Mouse (Mus musculus) heart, postnatal 14 days (tissue): ENCODE results near the gene Wbp2. TPM values are rescaled to one million over a fixed set of nuclear protein-coding genes. Genes with fewer than 3 reads are reported as not detected.

ENCODE experiments used
- DNase-seq, 2 experiments: peaks; one replicate each; pipeline ENCODE4 v3.0.0; 2021 to 2022
- intact Hi-C: fragments of 180-260 bp; cut with DNase I; formaldehyde crosslinking; loops from one replicate; pipeline ENCODE4 v1.15.1; 2025
- total RNA-seq, 2 experiments: library from RNA; stranded (reverse); gene quantifications; 2 replicates each; pipeline ENCODE4 v1.2.3; 2021

Gene Wbp2
- total RNA-seq, 2 experiments from 2014 or later = 83.6 to 89.5 TPM

DNA sequence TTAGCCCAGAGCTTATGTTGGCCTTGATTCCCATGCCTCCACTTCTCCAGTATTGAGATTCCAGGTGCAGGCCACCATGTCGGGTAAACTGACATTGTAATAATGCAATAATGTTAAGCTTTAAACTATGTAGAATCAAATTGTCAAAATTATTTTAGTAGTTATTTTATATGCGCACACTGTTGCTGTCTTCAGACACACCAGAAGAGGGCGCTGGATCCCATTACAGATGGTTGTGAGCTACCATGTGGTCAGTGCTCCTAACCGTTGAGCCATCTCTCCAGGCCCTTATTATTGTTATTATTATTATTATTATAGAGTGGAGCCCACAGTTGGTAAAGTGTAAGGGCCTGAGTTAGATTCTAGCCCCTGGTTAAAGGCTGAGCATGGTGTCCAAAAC is 24.3 kb upstream of the Wbp2 start:
- DNase-seq = no peak
- intact Hi-C loops = loop anchor here (2.0 kb wide), 1 partner anchor 18 kb away; no protein-coding TSS in a partner anchor

DNA sequence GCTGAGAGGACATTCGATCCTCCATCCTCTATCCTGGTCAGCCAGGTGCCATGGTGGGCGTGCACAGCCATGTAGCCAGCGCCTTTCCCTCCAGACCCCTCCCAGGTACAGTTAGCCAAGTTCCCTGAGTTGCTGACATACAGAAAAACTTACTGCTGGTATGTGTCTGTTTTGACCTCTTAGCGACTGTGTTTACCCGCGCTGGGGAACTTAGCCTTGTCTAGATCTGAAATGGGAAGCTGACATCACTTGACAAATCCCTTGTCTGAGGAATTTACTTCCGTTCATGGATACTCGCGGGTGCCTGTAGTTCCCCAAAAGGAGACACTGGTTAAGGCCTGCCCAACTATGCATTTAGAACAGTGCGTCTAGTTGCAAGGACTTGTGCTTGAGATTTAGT is 23.7 kb upstream of the Wbp2 start:
- DNase-seq = no peak
- intact Hi-C loops = loop anchor here (1.0 to 2.0 kb wide), 2 partner anchors 18 to 22 kb away; no protein-coding TSS in a partner anchor

DNA sequence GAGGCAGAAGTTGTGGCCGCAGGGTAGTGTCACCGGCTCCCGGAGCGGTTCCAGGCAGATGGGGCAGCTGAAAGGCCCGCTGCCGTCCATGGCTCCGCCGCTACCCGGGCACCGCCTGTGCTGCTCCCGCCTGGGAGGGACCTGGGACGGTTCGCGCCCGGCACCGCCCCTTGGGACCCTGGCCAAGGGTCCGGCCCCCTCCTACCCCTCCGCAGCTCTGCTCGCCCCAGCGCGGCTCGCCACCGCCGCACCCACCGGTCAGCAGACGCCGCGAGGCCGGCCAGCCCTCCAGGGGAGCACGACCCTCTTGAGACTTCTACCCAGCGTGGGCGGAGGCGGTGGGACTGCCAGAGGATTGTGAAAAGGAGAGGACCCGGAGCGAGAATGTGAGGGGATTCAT is 23.3 kb upstream of the Wbp2 start:
- DNase-seq = peak; percentile 92 to 94
- intact Hi-C loops = loop anchor here (1.0 to 2.0 kb wide), 2 partner anchors 19 to 22 kb away; no protein-coding TSS in a partner anchor

DNA sequence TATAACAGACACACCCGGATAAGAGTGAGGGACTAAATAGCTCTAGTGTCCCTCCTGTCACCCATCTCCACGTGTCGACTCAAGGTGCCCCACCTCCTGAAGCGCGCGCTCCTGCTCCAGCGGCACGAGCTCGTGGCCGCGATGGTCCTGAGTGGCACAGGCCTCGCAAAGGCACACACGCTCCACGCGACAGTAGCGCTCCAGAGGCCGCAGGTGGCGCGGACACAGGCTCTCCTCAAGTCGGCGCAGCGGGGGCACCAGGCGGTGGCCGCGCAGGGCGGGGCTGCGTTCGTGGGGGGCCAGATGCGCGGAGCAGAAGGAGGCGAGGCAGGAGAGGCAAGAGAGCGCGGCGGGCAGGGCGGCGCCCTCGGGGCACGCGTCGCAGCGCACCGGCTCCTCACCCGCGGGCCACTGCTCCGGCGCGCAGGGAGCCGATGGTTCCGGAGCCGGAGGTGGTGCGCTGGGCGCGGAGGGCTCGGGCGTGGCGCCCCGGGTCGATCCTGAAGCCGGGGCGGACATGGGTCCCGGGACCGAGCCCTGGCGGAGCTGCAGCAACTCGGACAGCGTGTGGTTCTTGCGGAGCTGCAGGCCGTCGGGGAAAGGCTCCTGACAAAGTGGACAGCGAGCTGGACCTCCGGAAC is 22.8 kb upstream of the Wbp2 start:
- intact Hi-C loops = loop anchor here (1.0 to 2.0 kb wide), 2 partner anchors 19 to 21 kb away; no protein-coding TSS in a partner anchor
- DNase-seq = peak; percentile 57 to 65

DNA sequence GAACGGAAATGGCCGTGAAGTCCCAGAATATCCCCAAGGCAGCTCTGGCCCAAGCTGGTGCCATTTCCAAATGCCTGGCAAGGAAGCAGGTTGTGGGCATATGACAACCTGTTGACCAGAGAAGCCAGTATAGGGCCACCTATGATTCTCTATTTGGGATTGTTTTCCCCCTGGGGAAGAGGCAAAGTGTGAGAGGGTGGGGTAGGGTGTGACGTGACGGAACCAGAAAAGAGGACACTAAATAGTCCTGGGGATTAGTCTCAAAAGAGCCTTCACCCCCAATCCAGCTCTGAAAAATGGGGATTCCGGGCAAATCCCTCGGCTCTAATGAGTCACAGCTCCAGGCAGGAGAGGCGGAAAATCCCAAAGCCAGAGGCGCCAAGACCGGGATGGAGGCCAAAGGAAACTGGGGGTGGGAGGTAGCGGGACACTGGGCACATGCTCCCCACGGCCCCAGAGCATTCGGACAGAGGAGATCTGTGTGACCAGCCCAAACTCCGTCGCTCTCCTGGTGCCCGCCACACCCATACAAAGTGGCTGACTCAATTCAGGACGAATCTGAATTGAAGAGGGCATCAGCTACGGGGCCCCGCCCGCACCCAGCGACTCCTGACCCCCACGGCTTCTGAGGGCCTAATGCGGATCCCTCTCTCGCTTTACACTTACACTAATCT is 21.8 kb upstream of the Wbp2 start:
- intact Hi-C loops = no loop called here
- DNase-seq = peak; percentile 82 to 85

DNA sequence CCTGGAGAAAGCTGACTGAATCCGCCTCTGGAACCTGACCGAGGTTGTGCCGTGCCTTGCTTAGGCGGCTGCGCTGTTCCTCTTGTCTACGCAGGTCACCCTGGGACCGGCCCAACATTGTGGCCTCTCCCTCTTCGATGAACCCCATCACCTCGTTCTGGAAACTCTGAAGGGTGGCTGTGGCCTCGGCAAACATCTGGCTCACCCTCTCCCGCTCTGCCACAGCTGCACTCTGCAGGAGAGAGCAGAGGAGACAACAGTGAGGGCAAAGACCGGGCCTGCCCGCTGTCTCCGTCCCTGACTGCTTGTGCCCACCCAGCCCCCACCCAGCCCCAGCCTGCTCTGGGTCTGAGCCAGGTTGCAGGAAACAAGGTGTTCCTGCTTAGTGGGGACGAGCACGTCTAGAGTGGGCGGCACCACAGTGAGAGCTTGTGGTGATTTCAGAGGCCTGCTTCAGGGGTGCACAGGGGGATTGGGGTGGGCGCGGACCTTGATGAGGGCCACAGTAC is 21.0 kb upstream of the Wbp2 start:
- peak; percentile 26 to 49 for DNase-seq
- intact Hi-C loops = no loop called here

DNA sequence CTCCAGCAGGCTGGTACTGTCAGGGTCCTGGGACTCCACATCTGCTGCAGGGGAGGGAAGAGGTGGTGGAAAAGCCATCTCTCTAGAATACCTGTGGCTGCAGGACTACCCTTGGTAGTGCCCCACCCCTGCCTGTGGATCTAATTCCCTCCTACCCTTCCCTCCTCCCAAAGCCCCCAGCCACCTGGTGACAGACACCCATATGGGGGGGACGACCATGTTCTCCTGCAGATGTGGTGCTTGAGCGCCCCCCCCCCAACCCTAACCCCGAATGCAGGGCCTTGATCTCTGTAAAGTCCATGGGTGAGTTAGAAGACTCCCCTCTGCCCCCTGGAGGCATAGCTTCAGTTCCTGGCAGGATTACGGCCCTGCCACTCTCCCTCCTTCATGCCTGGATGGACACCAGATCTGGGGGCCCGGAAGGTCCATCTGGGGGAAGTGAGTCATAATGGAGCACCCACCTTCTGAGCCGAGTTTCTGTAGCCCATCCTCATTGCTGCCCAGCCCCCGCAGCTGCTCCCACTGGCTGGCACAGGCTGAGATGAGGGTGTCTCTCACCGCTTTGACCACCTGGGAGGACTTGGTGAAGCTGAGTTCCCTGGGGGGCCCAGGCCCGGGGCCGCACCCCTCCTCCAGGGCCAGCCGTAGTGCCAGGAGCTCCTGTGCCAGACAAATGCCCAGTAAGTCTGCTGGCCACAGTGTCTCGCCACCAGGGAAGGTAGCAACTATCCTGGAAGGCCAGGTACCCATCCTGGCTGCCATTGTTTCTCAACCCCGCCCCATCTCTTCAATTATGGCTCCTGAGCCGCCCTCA is 20.4 kb upstream of the Wbp2 start:
- intact Hi-C loops = no loop called here
- peak in 1 of 2 experiments; percentile 38 for DNase-seq

DNA sequence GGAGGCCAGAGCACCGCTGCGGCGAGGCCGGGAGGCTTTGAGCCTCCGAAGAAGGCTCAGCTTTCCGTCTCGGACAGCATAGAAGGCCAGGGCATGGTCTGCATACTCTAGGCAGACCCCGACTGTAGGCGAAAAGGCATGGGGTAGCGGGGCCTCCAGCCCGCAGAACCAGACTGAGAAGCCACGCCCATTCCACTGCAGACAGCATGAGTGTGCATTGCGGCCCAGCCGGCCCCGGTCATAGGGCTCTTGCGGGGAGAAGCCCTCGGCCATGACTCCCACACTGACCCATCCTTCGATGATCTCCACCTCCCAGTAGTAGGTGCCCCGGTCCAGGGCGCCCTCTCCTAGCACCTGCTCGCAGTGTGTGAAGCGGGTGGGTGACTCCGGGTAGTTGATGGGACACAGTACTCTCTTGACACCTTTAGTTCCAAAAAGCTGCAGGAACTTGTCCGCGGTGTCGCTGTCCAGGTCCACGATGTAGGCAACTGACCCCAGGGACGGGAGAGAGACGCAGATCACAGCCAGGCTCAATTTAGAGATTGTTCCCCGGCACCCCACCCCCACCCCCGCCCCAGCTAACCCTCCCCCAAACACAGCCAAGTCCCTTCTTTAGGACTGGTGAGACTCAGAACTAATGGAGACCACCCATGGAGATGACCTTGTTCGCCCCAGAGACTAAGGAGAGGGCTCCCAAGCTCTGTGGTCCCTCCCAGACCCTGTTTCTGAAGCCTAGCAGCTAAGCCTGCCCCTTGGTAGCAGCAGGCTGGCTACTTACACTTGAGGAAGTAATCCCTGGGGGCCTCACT is 19.6 kb upstream of the Wbp2 start:
- intact Hi-C loops = no loop called here
- DNase-seq = peak in 1 of 2 experiments; percentile 22

DNA sequence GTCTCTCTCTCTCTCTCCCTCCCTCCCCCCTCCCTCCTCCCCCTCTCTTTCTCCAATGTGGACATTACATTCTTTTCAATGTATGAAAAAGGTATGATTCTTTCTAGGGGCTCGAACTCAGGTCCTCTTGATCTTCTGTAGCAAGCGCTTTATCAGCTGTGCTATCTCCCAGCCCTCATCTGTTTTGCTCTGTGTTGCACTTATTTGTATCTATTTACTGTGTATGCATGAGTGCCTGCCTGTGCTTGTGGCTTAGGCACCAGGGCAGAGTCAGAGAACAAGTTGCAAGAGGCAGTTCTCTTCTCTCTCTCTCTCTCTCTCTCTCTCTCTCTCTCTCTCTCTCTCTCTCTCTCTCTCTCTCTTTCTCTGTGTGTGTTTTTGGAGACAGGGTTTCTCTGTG is 18.3 kb upstream of the Wbp2 start:
- intact Hi-C loops = no loop called here
- no peak for DNase-seq

DNA sequence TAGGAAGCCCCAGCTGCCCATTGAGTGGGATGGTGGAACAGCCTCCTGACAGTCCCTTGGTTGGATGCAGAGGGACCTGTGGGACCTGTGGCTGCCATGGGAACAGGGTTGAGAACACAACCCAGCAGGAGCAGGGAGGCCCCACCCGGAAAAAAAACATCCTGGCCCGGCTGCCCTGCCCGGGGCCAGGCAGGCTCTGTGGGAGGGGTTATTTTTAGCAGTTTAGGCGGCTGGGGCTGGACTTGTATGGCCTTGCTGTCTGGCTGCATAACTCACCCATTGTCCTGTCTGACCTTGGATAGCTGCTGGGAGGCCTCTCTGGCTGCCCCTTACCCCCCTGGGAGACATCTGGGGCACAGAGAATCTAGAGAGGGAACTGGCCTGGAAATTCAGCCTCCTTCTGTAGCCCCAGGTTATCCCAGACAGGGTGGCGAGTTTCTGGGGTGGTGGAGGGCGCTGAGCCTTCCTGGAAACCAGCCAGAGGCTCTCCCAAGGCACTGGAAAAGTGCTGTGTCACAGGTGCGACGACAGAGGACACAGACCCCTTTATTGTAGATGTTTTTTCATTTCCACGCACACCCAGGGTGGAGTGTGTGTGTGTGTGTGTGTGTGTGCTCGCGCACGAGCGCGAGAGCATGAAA is 17.3 kb upstream of the Wbp2 start:
- peak; percentile 77 to 79 for DNase-seq
- intact Hi-C loops = no loop called here

DNA sequence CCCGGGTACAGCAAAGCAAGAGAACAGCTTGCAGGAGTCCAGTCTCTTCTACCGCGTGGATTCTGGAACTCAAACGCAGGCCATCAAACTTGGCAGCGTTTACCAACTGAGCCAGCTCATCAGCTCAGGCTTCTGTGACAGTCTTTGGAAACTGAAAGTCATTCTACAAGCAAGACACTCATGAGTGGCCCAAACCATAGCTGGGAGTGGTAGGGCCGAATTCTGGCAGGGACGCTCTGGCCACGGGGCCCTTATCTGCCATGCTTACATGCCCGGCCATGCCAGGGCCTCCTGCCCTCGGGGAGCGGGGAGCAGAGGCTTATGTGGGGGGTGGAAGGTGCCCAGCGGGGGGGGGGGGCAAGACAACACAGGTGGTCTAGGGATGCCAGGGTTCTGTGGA is 16.8 kb upstream of the Wbp2 start:
- peak; percentile 39 to 47 for DNase-seq
- intact Hi-C loops = no loop called here

DNA sequence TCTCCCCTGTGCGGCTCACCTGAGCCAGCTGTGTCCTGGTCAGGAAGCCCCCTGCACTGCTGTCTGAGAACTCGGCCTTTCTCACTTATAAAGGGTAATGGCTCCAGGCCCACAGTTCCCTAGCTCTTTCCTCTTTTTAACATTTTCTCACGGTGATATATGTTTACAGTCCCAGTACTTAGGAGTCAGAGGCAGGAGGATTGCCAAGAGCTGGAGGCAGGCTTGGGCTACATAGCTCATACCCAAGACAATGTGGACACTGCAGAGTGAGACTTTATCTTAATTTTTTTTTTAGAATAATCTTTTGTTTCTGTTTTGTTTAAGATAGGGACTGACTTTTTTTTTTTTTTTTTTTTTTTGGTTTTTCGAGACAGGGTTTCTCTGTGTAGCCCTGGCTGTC is 15.7 kb upstream of the Wbp2 start:
- intact Hi-C loops = no loop called here
- DNase-seq = peak in 1 of 2 experiments; percentile 45

DNA sequence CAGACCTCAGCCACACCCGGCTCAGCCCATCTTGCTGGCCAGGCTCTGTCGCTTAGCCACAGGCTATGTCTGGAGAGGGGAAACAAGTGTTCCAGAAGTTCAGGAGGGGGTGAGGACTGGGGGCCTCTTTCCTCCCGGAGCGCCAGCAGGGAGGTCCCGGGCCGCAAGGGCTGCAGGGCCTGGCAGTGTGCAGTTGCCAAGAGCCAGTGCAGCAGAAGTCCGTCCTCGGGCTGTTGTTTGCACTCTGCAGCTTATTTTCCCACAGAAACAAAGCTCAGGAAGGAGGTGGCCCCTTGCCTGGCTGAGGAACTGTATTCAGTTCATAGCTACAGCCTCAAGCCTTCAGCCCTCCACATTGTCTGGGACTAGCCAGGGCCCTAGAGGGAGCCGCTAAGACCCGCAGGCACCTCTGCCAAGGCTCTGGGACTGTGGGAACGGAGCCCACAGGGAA is 15.2 kb upstream of the Wbp2 start:
- intact Hi-C loops = no loop called here
- peak; percentile 77 to 82 for DNase-seq

DNA sequence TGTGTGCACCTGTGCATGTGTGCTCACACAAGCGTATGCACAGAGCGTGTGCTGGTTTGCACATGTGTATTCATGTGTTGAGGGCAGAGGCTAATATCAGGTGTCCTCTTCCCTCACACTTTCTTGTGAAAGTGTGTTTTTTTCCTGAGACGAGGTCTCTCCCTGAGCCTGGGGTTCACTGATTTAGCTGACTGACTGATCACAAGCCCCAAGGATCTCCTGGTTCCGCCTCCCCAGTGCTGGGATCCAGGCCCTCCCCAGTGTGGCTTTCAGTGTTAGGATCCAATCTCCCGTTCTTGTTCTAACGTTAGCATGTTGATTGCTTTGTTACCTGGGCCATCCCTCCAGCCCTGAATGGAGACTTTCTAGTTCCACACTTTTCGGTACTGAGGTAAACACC is 14.0 kb upstream of the Wbp2 start:
- intact Hi-C loops = no loop called here
- no peak for DNase-seq

DNA sequence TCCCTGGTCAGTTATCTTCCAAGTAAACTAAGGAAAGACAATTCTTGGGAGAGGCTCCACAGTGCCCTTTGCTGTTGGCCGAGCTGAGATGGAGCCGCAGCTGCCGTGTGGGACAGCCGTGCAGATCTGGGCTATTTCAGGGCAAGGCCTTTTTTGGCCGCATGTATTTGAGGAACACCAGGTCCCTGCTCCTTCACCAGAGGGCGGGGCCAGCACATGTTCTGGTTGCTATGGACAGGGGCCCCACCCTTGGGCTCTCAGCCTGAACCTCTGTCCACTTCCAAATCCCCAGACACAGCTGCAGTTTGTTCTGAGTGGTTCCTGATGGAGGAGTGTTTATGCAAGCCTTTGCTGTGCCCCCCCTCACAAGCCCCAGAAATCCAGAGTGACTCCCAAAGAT is 13.6 kb upstream of the Wbp2 start:
- DNase-seq = peak; percentile 85 to 86
- intact Hi-C loops = no loop called here

DNA sequence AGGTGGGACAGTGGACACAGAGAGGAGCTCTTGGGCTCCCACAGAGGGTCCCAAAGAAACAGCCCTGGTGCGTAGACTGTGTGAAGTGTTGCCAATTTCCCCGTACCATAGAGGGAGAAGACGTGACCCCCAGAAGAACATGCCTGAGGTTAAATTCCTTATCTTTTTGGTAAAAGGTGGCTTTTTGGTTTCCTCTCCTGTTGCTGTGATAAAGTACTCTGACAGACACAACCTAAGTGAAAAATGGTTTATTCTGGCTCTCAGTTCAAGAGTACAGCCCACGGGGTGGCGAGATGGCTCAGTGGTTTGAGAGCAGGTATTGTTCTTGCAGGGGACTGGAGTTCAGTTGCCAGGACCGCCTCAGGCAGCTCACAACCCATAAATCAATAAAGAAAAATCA is 12.7 kb upstream of the Wbp2 start:
- intact Hi-C loops = no loop called here
- DNase-seq = no peak

DNA sequence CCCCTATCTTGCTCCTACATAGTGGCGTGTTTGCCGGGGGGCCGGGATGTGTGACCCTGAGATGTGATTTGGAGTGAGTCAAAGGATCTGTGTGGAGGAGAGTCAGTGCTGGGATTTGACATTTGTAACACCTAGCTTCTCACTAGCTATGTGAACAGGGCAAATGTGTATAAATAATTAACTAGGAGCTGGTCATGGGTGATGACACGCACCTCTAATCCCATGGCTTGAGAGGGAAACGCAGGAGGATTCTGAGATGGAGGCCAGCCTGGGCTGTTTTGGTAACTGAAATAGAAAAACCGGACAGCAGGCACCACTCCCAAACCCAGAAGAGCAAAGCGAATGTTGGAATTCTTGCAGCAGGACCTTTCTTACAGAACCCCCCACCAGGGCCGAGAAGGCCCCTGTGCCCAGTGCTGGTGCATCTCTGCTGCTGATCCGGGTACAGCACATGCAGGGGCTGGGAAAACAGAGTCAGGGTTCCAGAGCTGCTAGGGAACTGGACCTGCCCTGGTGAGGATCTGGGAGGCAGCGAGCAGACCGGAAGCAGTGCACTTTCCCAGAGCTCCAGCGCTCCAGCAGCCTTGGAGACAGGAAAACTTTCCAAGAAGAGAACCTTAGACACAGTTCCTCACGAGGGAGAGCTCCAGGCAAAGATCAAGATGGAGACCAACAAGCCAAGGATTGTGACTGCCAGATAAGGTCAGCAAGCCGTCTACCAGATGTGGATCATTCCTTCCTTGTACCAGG is 12.1 kb upstream of the Wbp2 start:
- peak; percentile 48 to 49 for DNase-seq
- intact Hi-C loops = no loop called here

DNA sequence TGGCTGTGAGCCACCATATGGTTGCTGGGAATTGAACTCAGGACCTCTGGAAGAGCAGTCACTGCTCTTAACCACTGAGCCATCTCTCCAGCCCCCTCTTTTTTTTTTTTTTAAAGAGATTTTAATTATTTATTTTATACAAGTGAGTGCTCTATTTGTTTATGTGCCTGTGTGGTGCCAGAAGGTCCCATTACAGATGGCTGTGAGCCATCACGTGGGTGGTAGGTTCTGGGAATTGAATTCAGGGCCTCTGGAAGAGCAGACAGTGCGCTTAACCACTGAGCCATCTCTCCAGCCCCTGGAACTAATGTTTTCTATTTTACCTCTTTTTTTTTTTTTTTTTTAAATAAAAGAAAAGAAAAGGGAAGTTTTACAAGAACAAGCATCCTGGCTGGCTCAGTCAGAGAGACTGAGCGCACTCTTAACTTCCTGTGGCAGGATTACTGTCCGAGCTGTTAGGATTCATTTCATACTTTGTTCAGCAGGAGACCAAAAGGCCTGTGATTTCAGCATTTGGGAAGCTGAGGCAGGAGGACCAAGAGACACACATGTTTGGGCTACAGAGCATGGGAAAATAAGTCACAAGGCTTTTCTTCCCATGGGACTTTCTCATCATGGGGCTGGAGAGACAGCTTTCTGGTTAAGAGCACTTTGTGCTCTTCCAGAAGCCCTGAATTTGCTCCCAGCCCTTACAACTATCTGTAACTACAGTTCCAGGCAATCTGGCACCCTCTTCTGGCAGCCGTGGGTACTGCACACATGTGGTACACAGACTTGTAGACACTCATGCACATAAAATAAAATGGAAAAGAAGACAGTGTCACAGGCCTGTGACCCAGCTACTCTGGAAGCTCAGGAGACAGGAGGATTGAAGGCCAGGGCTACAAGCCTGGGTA is 9.7 kb upstream of the Wbp2 start:
- intact Hi-C loops = no loop called here
- DNase-seq = peak in 1 of 2 experiments; percentile 55
